Mouse (Mus musculus): ENCODE results near the gene Ung. TPM values are rescaled to one million over a fixed set of nuclear protein-coding genes. Genes with fewer than 3 reads are reported as not detected.

Ung gene
- polyA plus RNA-seq, 1 experiment from 2014 or later = 4.5 TPM

GRCm38 (mm10) chr5:114187108-114187507, 56.9 kb downstream of the Ung start:
- no peak overlapping the region for H3K9ac ChIP-seq (replicated peaks; ENCODE audit: low read depth)
- DNase-seq (ENCODE audit: low spot score) = no peak
- TF ChIP-seq CTCF (IDR thresholded peaks at IDR 0.05) (no peak), EP300 (IDR thresholded peaks at IDR 0.05) (no peak)
- H3K4me3 ChIP-seq (ENCODE audit: low read depth, low read length) = no peak overlapping the region
- H3K27me3 ChIP-seq (replicated peaks; ENCODE audit: insufficient read depth, low read length) = no peaks in the 10 kb centered on the region
- no peaks in the 10 kb centered on the region for H3K4me1 ChIP-seq (ENCODE audit: insufficient read depth, low read depth, low read length)
- WGBS = 72% methylated on average over 2 of the region's 2 CpGs
- H3K27ac ChIP-seq (ENCODE audit: low read length) = no peak overlapping the region
- no peaks in the 10 kb centered on the region for H3K9me3 ChIP-seq (ENCODE audit: low read length)
- no peak overlapping the region for H3K4me2 ChIP-seq (replicated peaks; ENCODE audit: low read depth, low read length)
- no peak for ATAC-seq
- no peaks in the 10 kb centered on the region for H3K36me3 ChIP-seq (ENCODE audit: insufficient read depth, low read length)

Other genes with a start within 250 kb of the Ung start
- 102 and 115 TPM in 2 replicates for gene Coro1c, start 221.6 kb upstream of the Ung start, polyA plus RNA-seq (2015; fragmentation: Nextera tagmentation; extraction: Ambion mirVana)
- gene Ssh1, start 136.5 kb upstream of the Ung start, polyA plus RNA-seq (2015; fragmentation: Nextera tagmentation; extraction: Ambion mirVana) = 13.2 and 14.3 TPM in 2 replicates
- not detected in 2 replicates for gene Dao, start 126.7 kb upstream of the Ung start, polyA plus RNA-seq (2015; fragmentation: Nextera tagmentation; extraction: Ambion mirVana)
- 8.3 and 8.7 TPM in 2 replicates for gene Usp30, start 64.9 kb upstream of the Ung start, polyA plus RNA-seq (2015; fragmentation: Nextera tagmentation; extraction: Ambion mirVana)
- not detected in 2 replicates for gene Svop, start 38.8 kb upstream of the Ung start, polyA plus RNA-seq (2015; fragmentation: Nextera tagmentation; extraction: Ambion mirVana)
- 4.1 and 4.3 TPM in 2 replicates for gene Alkbh2, start 2.2 kb upstream of the Ung start, polyA plus RNA-seq (2015; fragmentation: Nextera tagmentation; extraction: Ambion mirVana)
- 0.54 and 1.3 TPM in 2 replicates for gene Acacb, start 16.1 kb downstream of the Ung start, polyA plus RNA-seq (2015; fragmentation: Nextera tagmentation; extraction: Ambion mirVana)
- 0.74 and 0.81 TPM in 2 replicates for gene Foxn4, start 143.4 kb downstream of the Ung start, polyA plus RNA-seq (2015; fragmentation: Nextera tagmentation; extraction: Ambion mirVana)
- 3.1 and 3.4 TPM in 2 replicates for gene Myo1h, start 158.8 kb downstream of the Ung start, polyA plus RNA-seq (2015; fragmentation: Nextera tagmentation; extraction: Ambion mirVana)